Mouse (Mus musculus): Measurements from ENCODE around the gene Cblb.

DNA sequence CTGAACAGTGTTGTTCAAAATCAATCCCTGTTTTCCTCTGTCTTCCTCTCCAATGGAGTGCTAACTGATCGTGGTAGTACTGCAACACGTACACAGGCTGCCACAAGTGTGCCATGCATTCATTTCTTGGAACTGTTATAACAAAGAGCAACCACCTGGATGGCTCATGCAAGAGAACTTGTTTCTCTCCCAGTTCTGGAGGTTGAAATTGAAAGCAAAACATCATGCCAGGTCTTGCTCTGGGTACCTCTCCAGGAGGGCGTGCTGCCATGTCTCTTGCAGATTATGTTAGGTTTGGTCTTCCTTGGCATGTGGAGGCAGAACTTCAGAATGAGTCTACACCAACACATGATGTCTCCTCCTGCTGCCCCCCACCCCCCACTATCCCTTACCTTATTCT, 24.2 kb downstream of the Cblb start:
- no peak for TF ChIP-seq CTCF (IDR thresholded peaks at IDR 0.05; ENCODE audit: borderline replicate concordance, control insufficient read depth, extremely low read depth, insufficient read depth, low read length, poor library complexity)
- TF ChIP-seq POLR2A (IDR thresholded peaks at IDR 0.05; ENCODE audit: control insufficient read depth, extremely low read depth, insufficient read depth, low read length, poor library complexity) = no peak

Measured in thymus, adult 2 months (tissue).